Mouse (Mus musculus) spleen, adult 12 weeks (tissue): Measurements from ENCODE around the gene Anp32a.

Source experiments
- DNase-seq: peaks from one replicate; pipeline ENCODE4 v3.0.0; 2022; ENCODE audit warnings: low spot score

Gene Anp32a

GRCm38 (mm10) chr9:62346388-62346679 is 5.2 kb downstream of the Anp32a start:
- DNase-seq: no peak

DNA sequence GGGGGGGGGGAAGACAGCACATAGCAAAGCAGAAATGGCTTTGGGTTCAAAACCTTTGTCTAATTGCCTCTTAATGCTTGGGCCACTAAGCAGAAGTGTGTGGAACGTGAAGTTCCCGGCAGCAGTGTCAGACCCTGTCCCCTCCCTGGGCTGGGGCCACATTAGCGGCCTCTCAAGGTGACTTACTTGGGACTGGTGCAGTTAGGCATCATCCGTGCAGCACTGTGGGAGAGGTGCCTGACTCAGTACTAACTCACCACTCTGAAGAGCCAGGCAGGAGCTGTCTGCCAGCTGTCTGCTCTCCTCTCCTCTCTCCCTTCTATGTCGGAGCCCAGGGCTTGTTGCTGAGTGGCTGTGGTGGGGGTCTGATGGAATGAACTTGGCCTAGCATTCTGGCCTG is 6.1 kb downstream of the Anp32a start:
- no peak for DNase-seq

DNA sequence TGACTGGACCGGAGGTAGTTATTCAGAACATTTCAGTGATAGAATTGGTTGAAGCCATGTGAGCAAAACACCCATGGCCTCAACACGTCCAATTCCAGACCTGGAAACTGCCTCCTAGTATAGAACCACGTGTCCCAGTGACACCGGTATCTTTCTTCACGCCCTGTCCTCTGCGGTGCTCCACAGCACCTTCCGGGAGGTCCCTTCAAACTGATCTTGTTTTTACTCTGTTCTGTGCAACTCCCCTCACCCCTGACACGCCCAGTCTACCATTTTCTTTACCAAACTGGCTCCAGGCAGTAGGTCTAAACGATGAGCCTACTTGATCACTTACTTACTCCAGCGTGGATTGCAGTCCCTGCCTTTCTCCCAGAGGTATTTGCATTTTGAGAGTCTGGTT is 7.0 kb downstream of the Anp32a start:
- no peak for DNase-seq

DNA sequence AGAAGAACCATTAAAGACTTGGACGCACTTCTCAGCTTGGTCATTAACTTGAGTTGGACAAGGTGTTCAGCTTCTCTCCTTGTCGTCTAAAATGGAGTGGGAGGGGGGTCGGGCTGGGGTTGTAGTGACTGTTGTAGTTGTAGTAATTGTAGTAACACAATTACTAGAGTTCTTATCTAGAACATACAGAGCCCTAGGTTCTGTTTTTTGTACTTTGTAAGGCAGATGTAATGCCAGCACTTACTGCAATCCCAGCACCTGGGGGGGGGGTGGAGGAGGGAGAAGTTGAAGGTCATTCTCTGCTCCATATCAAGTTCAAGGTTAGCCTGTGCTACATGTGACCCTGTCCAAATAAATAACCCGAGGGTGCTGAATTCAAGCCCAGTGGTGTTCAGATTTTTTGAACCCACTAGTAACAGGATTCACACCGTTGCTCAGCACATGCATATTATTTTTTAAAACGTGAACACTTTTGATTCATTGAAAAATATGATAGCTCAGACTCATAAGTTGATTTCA is 7.4 kb downstream of the Anp32a start:
- DNase-seq: no peak

DNA sequence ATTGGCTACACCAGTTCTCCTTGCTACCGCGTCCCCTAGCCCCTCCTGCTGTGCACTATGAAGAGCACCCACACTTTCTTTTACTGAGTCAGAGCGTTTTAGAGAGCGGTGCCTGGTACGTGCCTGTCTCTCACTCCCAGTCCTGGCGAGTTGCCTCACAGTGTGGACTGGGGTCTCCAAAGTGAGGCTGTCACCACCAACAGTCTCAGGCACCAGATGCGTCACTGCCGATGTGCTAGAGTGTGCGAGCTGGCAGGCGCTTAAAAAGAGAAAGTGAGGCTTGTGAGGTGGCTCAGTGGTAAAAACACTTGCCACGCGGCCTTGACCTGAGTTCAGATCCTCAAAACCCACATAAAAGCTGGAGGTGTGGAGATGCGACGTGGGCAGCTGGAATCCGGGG is 8.2 kb downstream of the Anp32a start:
- DNase-seq: no peak

GRCm38 (mm10) chr9:62350721-62351120 is 9.6 kb downstream of the Anp32a start:
- no peak for DNase-seq

DNA sequence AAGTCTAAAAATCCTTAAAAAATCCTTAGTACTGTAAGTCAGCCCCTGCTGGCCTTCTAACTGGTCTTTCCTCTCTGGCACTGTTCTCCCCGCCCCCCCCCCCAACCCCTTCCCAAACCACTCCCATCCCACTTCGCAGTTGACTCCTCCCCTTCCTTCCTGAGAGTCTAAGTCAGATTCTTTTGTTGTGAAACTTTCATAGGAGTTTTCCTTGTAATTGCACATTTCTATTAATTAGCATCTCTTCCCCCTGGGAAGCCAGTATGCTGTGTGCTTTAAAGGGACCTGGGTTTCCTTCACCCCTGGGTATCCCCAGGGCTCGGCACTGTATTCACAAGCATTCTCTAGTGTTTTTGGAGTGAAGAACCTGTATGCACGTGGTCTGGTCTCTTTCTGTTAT is 10.1 kb downstream of the Anp32a start:
- DNase-seq: no peak

DNA sequence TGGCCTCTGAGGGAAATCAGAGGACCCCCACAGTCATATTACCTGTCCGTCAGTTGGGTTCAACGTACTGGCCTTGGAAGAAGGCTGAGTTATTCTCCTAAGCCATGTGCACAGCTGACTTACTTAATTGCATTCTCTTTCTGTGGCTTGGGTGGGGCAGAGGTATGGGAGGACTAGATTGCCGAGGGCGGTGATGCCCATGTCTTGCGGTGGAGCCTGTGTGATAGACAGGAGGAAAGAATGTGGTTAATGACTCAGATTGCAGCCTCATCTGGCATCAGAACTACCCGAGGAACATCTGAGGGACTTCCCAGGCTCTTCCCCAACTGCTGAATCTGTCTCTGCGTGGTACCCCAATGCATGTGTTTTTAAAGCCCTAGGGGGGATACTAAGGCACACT is 12.7 kb downstream of the Anp32a start:
- no peak for DNase-seq

- no peak for DNase-seq
Measured at GRCm38 (mm10) chr9:62354838-62355719, 14.0 kb downstream of the Anp32a start.

GRCm38 (mm10) chr9:62355763-62356162 is 14.7 kb downstream of the Anp32a start:
- DNase-seq: no peak

DNA sequence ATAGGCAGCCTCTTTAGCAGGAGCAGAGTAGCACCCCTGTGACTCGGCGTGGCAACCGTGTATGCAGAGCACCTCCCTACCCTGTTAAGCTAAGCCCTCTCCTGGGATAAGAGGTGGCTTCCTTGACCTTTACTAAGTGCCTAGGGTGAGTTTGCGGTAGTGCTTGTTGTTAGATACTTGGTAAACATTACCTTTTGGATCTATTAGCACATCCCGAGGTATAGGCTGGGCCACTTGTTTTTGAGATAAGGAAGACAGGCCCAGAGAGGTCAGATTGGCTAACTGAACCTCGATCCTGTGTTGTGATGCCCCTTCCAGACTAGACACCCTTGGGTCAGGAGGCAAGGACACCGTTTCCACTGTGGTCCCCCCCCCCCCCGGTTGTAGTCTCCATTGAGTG is 16.5 kb downstream of the Anp32a start:
- no peak for DNase-seq

DNA sequence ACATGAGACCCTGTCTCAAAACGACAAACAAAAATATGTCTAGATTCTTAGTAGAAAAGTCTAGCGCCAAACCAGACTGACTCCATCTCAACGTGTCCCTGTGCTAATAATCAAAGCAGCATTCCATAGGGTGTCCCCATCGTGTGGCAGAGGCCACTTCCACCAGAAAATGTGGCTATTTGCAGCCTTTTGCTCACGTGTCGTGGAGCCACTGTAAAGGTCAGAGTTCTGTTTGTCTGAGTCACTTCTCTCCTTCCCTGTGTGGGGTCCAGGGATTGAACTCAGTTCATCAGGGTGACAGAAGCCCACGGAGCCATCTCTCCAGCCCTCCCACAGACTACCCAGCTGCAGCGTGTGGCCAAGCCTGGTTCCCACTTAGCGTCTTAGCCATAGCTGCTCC is 17.8 kb downstream of the Anp32a start:
- DNase-seq: no peak

DNA sequence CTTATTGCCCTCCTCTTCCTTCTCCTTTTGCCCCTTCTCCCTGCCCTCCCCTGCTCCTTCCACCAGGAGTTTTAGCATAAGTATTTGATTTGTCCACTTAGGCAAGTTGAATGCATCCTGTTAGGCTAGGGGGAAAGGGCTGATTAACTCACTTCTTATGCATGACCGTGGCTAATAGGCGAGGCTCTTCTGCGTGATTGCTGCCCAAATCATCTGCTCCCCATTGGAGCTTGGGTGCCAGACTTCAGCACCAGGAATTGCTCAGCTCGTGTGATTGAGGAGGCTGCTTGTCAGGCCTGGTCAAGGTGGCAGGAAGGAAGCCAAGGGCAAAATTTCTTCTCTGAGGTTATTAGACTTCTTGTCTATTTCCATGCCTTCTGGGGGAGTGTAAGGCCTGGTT is 19.8 kb downstream of the Anp32a start:
- no peak for DNase-seq

GRCm38 (mm10) chr9:62362835-62363385 is 21.8 kb downstream of the Anp32a start:
- DNase-seq: no peak

DNA sequence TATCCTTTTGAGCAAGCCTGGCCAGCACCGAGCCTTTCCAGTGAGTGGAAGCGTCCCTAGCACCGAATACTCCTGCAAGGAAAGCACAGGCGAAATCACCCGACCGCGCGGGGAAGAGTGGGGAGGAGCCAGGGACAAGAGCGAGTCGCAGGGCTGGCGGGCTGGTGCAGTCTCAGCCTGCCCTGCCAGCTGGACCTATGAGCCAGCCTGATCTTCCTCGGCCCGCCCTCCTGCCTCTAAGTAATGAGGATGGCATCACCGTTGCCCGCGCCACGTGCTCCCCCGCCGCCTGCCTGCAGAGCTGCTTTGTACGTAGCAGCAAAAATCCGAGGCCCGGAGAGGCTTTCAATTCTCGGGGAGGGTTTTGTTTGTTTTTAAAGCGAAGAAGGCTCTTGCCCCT is 22.5 kb downstream of the Anp32a start:
- peak; percentile 61 for DNase-seq

DNA sequence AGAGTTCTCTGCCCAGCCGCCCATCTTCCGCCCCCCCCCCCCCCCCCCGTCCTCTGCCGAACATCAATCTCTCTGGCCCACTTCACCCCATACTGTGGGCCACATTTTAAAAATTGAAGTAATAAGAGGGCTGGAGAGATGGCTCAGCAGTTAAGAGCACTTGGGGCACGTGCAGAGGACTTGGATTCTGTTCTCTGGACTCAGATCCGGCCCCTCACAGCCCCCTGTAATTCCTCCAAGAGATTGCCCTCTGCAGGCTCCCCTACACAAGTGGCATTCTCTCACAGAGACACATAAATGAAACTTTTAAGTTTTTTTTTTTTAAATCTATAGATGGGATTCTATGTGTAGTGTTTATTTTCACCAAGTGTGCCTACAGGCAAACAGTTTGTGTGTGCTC is 23.1 kb downstream of the Anp32a start:
- no peak for DNase-seq

- DNase-seq: no peak
Measured at GRCm38 (mm10) chr9:62364831-62365230, 23.7 kb downstream of the Anp32a start.

- DNase-seq: no peak
Measured at GRCm38 (mm10) chr9:62365326-62366080, 24.4 kb downstream of the Anp32a start.

DNA sequence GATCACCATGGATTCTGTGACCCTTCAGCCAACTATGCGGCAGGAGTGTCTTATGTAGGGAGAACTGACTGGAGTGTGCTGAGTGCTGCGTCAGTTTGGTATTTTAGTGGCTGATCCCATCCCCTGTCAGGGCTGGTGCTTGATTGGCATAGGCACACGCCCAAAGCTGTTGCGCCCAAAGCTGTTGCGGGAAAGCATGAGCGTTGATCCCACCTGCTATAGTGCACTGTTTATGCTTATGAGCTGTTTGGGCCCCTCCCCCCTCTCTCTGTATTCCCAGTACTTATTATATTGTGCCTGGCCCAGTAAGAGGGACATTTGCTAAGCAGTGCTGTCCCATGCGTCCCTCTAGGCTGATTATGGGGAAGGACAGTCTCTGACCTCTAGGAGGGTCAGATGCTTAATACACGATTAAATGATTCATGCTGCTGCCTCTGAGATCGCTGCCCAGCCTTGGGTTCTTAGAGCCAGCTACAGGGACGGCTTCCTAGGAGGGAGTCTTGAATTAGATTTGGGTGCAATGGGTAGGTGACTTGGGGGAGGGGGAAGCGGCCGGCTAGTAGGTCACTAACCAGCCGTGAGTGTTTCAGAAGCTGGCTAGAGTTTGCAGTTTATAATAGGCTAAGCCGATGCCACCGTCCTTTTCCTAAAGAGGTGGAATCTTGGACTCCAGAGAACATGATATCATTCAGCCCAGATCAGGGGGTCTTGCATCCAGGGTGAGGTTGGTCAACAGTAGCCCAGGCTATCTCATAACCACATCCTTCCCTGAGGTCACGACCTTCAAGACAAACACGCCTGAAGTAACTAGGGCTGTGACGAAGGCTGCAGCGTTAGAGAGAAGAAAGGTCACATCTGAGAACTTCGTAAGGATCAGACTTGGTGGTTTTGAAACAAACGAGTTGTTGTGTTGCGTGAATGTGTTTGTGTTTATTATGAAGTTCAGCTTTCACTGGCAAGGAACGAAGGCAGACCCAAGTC is 25.7 kb downstream of the Anp32a start:
- no peak for DNase-seq

- DNase-seq: no peak
Measured at GRCm38 (mm10) chr9:62367510-62368071, 26.5 kb downstream of the Anp32a start.

- no peak for DNase-seq
Measured at GRCm38 (mm10) chr9:62368256-62368905, 27.3 kb downstream of the Anp32a start.
